Mouse (Mus musculus): Measurements from ENCODE around the gene Rnft1. TPM values are rescaled to one million over a fixed set of nuclear protein-coding genes. Genes with fewer than 3 reads are reported as not detected.

Gene Rnft1
- 37.2 TPM for polyA plus RNA-seq (2017; shearing (Covaris generic))

GRCm38 (mm10) chr11:86484101-86484868, at the start of gene Rnft1:
Rnft1 (plus strand) TSS chr11:86484657.

GRCm38 (mm10) chr11:86544639-86545299, 60.3 kb downstream of the Rnft1 start, which contains the start of the genes Rps6kb1 and Tubd1:
Rps6kb1 (minus strand) TSS chr11:86544805.
Tubd1 (plus strand) TSS chr11:86544991.

Other genes starting within 250 kb of the Rnft1 start
- gene Ints2, start 227.1 kb upstream of the Rnft1 start, polyA plus RNA-seq (2017; shearing (Covaris generic)) = 17.9 TPM
- 33.2 TPM for gene Med13, start 127.1 kb upstream of the Rnft1 start, polyA plus RNA-seq (2017; shearing (Covaris generic))
- gene Rps6kb1, start 60.1 kb downstream of the Rnft1 start, polyA plus RNA-seq (2017; shearing (Covaris generic)) = 93.4 TPM
- gene Tubd1, start 60.3 kb downstream of the Rnft1 start, polyA plus RNA-seq (2017; shearing (Covaris generic)) = 5.6 TPM
- 76.3 TPM for gene Vmp1, start 199.2 kb downstream of the Rnft1 start, polyA plus RNA-seq (2017; shearing (Covaris generic))
- gene Ptrh2, start 199.3 kb downstream of the Rnft1 start, polyA plus RNA-seq (2017; shearing (Covaris generic)) = 4.8 TPM

Data from naive thymus-derived CD4-positive, alpha-beta T cell, adult 5 months (primary cell).